Mouse (Mus musculus) liver, embryonic 15.5 days (tissue): ENCODE results near the gene Slc6a13. TPM values are rescaled to one million over a fixed set of nuclear protein-coding genes. Genes with fewer than 3 reads are reported as not detected.

Source experiments
- ATAC-seq: fragments of 200-750 bp; cut with Nextera tagmentation; 2 replicates; pipeline ENCODE4 v1.8.0; 2017; ENCODE audit warnings: moderate number of reproducible peaks, mild to moderate bottlenecking, moderate library complexity; ENCODE audit not compliant: insufficient read depth
- H3K27ac ChIP-seq: fragments of 300-500 bp; sonication (generic); replicated peaks from 2 replicates; pipeline ENCODE4 v1.5.1; 2015; ENCODE audit warnings: mild to moderate bottlenecking, inconsistent platforms
- H3K27me3 ChIP-seq: fragments of 300-500 bp; sonication (generic); 2 replicates; pipeline ENCODE4 v1.6.1; 2015; ENCODE audit warnings: mild to moderate bottlenecking, inconsistent platforms
- H3K36me3 ChIP-seq: fragments of 300-500 bp; sonication (generic); replicated peaks from 2 replicates; pipeline ENCODE4 v1.6.1; 2015; ENCODE audit warnings: moderate library complexity, mild to moderate bottlenecking, inconsistent platforms
- H3K4me1 ChIP-seq: fragments of 300-500 bp; sonication (generic); replicated peaks from 2 replicates; pipeline ENCODE4 v1.6.1; 2015; ENCODE audit warnings: inconsistent platforms
- H3K4me2 ChIP-seq: fragments of 300-500 bp; sonication (generic); 2 replicates; pipeline ENCODE4 v1.6.1; 2015; ENCODE audit warnings: moderate library complexity, mild to moderate bottlenecking, inconsistent platforms
- H3K4me3 ChIP-seq: fragments of 300-500 bp; sonication (generic); replicated peaks from 2 replicates; pipeline ENCODE4 v1.5.1; 2015; ENCODE audit warnings: mild to moderate bottlenecking, inconsistent platforms
- H3K9ac ChIP-seq: fragments of 300-500 bp; sonication (generic); 2 replicates; pipeline ENCODE4 v1.6.1; 2015; ENCODE audit warnings: moderate library complexity, mild to moderate bottlenecking, inconsistent platforms
- H3K9me3 ChIP-seq: fragments of 300-500 bp; sonication (generic); replicated peaks from 2 replicates; pipeline ENCODE4 v1.6.1; 2016; ENCODE audit warnings: inconsistent platforms
- WGBS: fragments of 180-500 bp; shearing (Covaris S2); methylation state at CpG from one replicate; pipeline ENCODE4 v1.1.7; 2015; ENCODE audit warnings: mixed read lengths; ENCODE audit not compliant: insufficient replicate concordance; 5-methylcytosine and 5-hydroxymethylcytosine counted together
- polyA plus RNA-seq: library from polyadenylated mRNA; unstranded; fragments of >200 nt; fragmentation: Nextera tagmentation; extraction: Ambion mirVana; gene quantifications from 2 replicates; pipeline ENCODE4 v1.2.1, GENCODE M21; 2015

The Slc6a13 gene
- polyA plus RNA-seq, 1 experiment from 2014 or later = 34.1 TPM

DNA sequence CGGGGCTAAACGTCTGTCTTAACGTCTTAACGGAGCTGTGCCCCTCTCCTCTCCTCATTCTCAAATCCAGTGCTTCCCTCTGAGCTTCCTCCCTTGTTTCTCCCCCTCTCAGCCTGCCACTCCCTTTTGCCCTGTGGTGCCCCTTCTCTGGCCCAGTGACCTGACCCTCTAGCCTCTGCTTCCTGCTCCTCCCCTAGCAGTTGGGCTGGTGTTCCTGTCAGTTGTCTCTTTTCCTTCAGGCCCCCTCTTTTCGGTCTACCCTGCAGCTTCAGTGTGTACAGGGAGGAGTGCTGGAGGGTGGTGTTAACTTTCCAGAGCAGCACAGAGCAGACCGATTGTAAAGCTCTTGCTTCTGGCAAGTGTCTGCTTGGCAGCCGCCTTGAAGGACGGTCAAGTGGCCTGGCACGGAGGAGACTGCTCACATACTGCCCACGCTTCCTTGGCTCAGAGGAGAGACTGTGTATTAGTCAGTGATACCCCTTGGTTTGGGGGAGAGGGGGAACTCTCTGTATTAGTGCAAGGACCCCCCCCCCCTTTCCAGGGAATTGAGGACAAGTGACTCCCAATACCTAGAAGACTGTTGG, 26.6 kb downstream of the Slc6a13 start:
- no peak for ATAC-seq
- Histone ChIP-seq H3K27me3 (no peaks in the 10 kb centered on the region), H3K4me1 (no peaks in the 10 kb centered on the region), H3K36me3 (no peaks in the 10 kb centered on the region), H3K9me3 (no peaks in the 10 kb centered on the region), H3K27ac (no peak overlapping the region), H3K9ac (no peak overlapping the region), H3K4me2 (no peak overlapping the region), H3K4me3 (no peak overlapping the region)
- 39% methylated on average over 10 of the region's 10 CpGs for WGBS

DNA sequence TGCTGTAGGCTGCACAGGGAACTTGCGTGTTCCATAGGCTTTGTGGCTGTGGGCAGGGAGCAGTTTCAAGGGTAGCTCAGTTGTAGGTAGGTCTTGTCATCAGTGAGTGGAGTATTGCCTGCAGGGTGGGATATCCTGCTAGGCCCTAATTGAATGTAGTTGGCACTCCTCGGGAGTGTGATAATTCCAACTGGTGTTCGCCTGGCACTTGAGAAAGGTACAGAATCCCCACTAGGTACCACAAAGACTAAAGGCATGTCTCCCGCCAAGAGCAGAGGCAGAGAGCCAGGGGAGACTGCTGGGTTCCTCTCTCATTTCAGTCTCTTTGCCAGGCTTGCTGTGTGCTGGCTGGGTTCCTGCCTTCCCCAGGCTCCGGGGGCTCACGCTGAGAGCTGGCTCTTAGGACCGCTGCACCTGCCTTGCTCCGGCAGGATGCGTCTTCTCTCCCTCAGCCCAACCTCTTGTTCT, 28.4 kb downstream of the Slc6a13 start:
- WGBS = 65% methylated on average over 9 of the region's 9 CpGs
- Histone ChIP-seq H3K4me2 (no peak overlapping the region), H3K4me1 (no peaks in the 10 kb centered on the region), H3K9ac (no peak overlapping the region), H3K36me3 (no peaks in the 10 kb centered on the region), H3K4me3 (no peak overlapping the region), H3K27ac (no peak overlapping the region), H3K9me3 (no peaks in the 10 kb centered on the region), H3K27me3 (no peaks in the 10 kb centered on the region)
- no peak for ATAC-seq

DNA sequence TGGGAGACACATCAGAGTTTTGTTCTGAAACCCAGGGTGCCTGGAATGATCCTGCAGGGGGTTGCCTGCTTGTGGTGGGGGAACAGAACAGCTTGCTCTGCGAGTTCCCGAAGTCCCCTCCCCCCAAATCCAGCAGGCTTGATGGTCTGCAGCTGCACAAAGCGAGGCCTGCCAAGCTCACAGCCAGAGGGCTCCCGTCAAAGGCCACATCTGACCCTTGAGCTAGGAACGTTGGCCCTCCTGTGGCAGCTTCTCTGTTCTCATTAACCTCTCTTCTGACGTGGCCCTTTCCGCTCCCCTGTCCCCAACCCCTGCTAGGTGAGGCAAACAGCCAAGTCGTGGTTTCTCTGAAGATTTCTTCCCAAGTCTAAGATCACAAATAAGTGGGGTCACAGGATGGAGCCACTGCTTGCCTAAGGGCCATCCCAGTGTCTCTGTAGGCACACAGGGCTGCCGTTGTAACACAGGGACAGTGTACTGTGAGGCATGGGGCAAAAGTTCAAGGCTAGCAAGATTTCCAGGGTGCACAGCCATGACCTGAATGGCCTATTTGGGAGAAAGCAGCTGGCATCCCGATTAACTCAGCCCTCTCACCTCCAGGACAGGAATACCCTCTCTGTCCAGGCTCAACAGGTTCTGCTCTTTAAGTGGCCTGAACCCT, 30.0 kb downstream of the Slc6a13 start:
- no peak overlapping the region for H3K4me3 ChIP-seq
- ATAC-seq = no peak
- WGBS = 39% methylated on average over 10 of the region's 10 CpGs
- H3K27me3 ChIP-seq = no peaks in the 10 kb centered on the region
- H3K27ac ChIP-seq = no peak overlapping the region
- no peaks in the 10 kb centered on the region for H3K36me3 ChIP-seq
- no peaks in the 10 kb centered on the region for H3K9me3 ChIP-seq
- H3K9ac ChIP-seq = no peak overlapping the region
- no peak overlapping the region for H3K4me2 ChIP-seq
- H3K4me1 ChIP-seq = no peaks in the 10 kb centered on the region

DNA sequence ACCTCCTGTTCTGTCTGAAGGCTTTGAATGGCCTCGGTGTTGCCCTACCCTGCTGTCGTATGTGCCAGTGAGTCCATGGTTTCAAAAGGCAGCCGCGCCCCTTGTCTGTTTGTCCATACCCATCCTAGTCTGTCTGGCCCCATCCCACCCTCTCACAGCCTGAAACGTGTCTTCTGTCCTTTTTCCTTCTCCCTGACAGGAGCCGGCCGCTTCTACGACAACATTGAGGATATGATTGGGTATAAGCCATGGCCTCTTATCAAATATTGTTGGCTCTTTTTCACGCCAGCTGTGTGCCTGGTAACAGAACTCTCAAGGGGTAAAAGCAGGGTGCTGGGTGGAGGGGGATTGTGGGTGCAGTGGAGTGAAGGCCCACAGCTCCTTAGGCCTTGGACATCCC, 35.8 kb downstream of the Slc6a13 start:
- Histone ChIP-seq H3K9ac (no peak overlapping the region), H3K4me1 (peaks cover 28% of the 10 kb centered on the region), H3K4me3 (no peak overlapping the region), H3K27me3 (no peaks in the 10 kb centered on the region), H3K4me2 (0 out of 2 replicates have a peak overlapping the region, but pooled peaks have one; percentile 60), H3K27ac (peak overlapping the region; percentile 38; the same call in 1 of the 2 replicates), H3K9me3 (no peaks in the 10 kb centered on the region), H3K36me3 (no peaks in the 10 kb centered on the region)
- 83% methylated on average over 9 of the region's 9 CpGs for WGBS
- 0 out of 2 replicates have a peak, but pooled peaks have one; percentile 1 for ATAC-seq

DNA sequence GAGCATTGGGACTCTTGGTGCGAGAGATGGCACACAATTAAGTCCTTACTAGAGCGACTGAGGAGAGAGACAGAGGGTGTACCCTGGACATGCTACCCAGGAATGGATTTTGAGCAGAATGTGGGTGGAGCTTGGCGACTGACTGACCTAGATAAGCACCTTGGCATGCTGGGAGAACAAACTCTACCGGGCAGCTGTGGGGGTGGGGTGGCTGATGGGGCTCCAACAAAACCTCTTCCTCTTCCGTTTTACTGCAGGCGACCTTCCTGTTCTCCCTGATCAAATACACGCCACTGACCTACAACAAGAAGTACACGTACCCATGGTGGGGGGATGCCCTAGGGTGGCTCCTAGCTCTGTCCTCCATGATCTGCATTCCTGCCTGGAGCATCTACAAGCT, 36.5 kb downstream of the Slc6a13 start:
- Histone ChIP-seq H3K36me3 (no peaks in the 10 kb centered on the region), H3K4me2 (peak overlapping the region; percentile 60), H3K9me3 (no peaks in the 10 kb centered on the region), H3K27me3 (no peaks in the 10 kb centered on the region), H3K4me3 (peak overlapping the region; percentile 50), H3K4me1 (peaks cover 28% of the 10 kb centered on the region), H3K27ac (peak overlapping the region; percentile 62), H3K9ac (no peak overlapping the region)
- ATAC-seq = peak; percentile 84
- WGBS = 10% methylated on average over 8 of the region's 8 CpGs

DNA sequence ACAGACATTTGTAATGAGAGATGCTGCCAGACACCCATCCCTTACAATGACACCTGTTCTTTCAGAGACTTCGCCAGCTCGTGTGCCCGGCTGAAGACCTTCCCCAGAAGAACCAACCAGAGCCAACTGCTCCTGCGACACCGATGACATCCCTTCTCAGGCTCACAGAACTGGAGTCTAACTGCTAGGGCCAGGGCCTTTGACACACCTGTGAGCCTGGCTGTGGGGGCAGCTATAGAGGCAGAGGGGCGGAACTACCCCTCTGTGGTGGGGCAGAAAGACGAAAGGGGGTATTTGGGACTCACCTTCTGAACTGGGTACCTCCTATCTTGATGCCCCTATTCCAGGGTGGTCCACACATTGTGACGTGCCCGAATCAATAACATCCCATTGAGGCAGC, 37.2 kb downstream of the Slc6a13 start:
- H3K27ac ChIP-seq = peak overlapping the region; percentile 62; the same call in 1 of the 2 replicates
- H3K9me3 ChIP-seq = no peaks in the 10 kb centered on the region
- peak overlapping the region; percentile 60 for H3K4me2 ChIP-seq
- H3K27me3 ChIP-seq = no peaks in the 10 kb centered on the region
- no peak for ATAC-seq
- WGBS = 86% methylated on average over 9 of the region's 9 CpGs
- H3K36me3 ChIP-seq = no peaks in the 10 kb centered on the region
- no peak overlapping the region for H3K9ac ChIP-seq
- peak overlapping the region; percentile 50 for H3K4me3 ChIP-seq
- H3K4me1 ChIP-seq = peaks cover 28% of the 10 kb centered on the region

DNA sequence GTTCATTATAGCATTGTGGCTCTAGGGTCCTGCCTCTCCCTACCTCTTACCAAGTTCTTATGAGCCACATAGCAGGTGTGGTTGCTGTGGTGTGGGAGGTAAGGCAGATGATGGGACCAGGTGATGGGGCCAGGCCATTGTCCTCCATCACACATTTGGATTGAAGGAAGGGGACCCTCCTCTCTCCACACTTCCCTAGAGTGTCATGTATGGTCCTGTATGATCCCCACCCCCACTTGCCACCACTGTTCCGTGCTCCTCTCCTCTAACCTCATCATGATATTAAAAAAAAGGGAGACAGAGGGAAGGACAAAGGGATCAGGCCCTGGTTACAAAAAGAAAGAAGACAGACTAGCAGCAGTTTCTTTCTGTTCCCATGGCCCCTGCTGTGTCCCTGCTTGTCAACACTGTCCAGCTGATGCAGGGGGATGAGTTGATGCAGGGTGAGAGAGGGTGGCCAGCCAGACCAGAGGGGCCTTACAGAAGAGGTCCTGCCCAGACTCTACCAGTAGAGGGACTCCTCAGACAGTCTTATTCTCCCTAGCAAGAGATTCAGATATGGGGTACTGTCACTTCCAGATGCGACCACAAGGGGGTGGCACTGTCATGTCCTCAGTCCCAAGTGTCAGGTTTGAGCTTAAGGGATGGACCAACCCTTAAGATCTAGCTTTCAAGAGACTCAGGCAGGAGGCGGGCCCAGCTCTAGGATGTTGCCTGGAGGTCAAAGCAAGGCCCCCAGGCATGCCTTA, 37.9 kb downstream of the Slc6a13 start:
- Histone ChIP-seq H3K4me3 (no peak overlapping the region), H3K4me2 (no peak overlapping the region; the same call in 1 of the 2 replicates), H3K36me3 (no peaks in the 10 kb centered on the region), H3K27me3 (no peaks in the 10 kb centered on the region), H3K27ac (no peak overlapping the region), H3K4me1 (peaks cover 28% of the 10 kb centered on the region), H3K9ac (no peak overlapping the region), H3K9me3 (no peaks in the 10 kb centered on the region)
- ATAC-seq = peak; percentile 23; the same call in 1 of the 2 replicates
- WGBS = 16% methylated on average over 3 of the region's 3 CpGs

DNA sequence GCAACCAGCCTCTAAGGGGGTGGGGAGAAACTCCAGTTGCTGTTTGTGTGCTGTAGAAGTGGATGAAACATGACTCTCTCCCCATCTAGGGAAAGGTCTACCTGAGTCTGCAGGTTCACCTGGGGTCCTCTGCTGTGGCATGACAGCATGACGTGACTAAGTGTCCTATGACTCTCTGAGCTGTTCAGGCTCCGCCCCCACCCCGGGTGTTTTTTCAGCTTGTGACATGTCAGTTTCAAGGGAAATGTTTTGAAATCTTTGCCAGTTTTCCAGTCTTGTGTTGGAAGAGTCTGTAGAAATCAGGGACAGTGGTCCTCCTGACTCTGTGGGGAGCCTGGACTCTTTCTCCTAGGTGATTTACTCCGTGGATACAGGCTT, 38.5 kb downstream of the Slc6a13 start:
- no peaks in the 10 kb centered on the region for H3K9me3 ChIP-seq
- no peak overlapping the region for H3K27ac ChIP-seq
- no peak overlapping the region for H3K4me2 ChIP-seq
- H3K36me3 ChIP-seq = no peaks in the 10 kb centered on the region
- no peaks in the 10 kb centered on the region for H3K27me3 ChIP-seq
- H3K4me1 ChIP-seq = peaks cover 28% of the 10 kb centered on the region
- ATAC-seq = no peak
- WGBS = 46% methylated on average over 4 of the region's 4 CpGs
- no peak overlapping the region for H3K9ac ChIP-seq
- no peak overlapping the region for H3K4me3 ChIP-seq

DNA sequence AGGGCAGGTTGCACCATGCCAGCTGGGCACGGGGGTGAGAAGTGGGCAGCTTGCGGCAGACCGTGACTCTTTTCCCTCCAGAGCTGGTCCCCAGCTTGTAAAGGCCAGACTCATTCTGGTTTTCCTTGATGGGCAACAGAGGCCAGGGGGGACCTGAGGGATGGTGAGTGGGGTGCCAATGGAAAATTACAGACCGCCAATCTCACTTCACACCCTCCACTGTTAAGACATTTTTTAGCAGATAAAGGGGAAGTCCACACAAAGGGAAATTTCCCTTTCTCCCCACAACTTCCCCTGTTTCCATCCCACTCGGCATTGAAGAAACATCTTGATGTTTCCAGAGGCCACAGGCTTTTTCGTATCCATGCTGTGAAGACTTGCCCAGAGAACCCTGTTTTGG, 41.6 kb downstream of the Slc6a13 start:
- no peak overlapping the region for H3K4me3 ChIP-seq
- 30% methylated on average over 6 of the region's 6 CpGs for WGBS
- no peak for ATAC-seq
- H3K27me3 ChIP-seq = no peaks in the 10 kb centered on the region
- no peaks in the 10 kb centered on the region for H3K9me3 ChIP-seq
- no peak overlapping the region for H3K27ac ChIP-seq
- H3K4me1 ChIP-seq = peaks cover 15% of the 10 kb centered on the region
- H3K9ac ChIP-seq = no peak overlapping the region
- no peaks in the 10 kb centered on the region for H3K36me3 ChIP-seq
- H3K4me2 ChIP-seq = no peak overlapping the region

DNA sequence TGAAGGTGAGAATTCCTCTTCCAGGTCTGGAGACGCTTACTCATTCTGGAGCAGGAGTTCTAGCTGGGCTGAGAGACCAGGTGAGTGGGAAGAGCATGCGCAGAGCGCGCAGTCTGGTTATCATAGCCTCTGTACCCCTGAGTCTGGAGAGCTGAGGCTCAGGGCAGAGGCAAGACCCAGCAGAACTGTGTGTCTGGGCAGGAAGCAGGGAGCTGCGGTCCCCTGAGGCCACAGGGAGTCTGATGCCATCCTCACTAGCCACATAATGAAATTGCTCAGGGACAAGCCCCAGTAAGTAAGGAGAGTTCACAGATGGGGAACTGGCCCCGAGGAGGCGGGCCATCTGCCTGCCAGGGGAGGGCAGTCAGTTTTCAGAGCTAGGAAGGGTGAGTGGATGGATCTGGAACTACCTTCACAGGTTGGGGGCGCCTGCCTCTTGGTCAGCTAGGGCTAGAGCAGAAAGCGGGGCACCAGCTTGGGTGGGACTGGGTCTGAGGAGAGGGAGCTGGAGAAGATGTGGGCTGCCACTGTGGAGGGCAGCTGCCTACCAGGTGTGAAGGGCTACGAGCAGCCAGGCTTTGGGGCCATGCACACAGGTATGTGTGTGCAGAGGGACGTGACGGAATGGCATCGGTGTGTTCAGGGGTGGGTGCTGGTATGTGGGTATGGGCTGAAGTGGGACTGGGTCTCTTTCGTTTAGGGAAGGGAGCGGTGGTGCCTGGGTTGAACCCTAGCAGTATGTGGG, 43.2 kb downstream of the Slc6a13 start, which contains the start of gene Slc6a12:
TSS of gene Slc6a12 (plus strand) at position 51 of the 745 bp plus-strand sequence.
- no peak for ATAC-seq
- no peak within 1 kb of the TSS for H3K9ac ChIP-seq
- WGBS = 57% methylated on average over 15 of the region's 15 CpGs

More for the DNA sequence above, 43.2 kb downstream of the Slc6a13 start, which contains the start of gene Slc6a12:
- H3K4me2 ChIP-seq = 0 out of 2 replicates have a peak within 1 kb of the TSS, but pooled peaks have one; percentile 3
- no peak within 1 kb of the TSS for H3K4me3 ChIP-seq
- no peaks in the 10 kb centered on the region for H3K36me3 ChIP-seq
- H3K27me3 ChIP-seq = no peaks in the 10 kb centered on the region
- H3K27ac ChIP-seq = 0 out of 2 replicates have a peak within 1 kb of the TSS, but pooled peaks have one; percentile 14
- no peaks in the 10 kb centered on the region for H3K9me3 ChIP-seq
- no peaks in the 10 kb centered on the region; the same call in 1 of the 2 replicates for H3K4me1 ChIP-seq
